Mouse (Mus musculus): Measurements from ENCODE around the gene Aagab.

- TF ChIP-seq POLR2A (IDR thresholded peaks at IDR 0.05; ENCODE audit: low read depth, low read length) (no peak), CTCF (IDR thresholded peaks at IDR 0.05; ENCODE audit: borderline replicate concordance, insufficient read depth, low read length) (no peak)
Measured at GRCm38 (mm10) chr9:63625090-63625756, 22.8 kb downstream of the Aagab start.
